Mouse (Mus musculus) left cerebral cortex, postnatal 25 days (tissue): ENCODE measurements around the gene Mrgbp. TPM values are rescaled to one million over a fixed set of nuclear protein-coding genes. Genes with fewer than 3 reads are reported as not detected.
A peak's percentile ranks its signal among the peaks of the same experiment; 100 is the strongest.

Source experiments
- DNase-seq, 2 experiments: peaks; one replicate each; pipeline ENCODE4 v3.0.0; 2022; ENCODE audit warnings: low spot score in 2 of 2, mixed read lengths in 1 of 2
- intact Hi-C: fragments of 180-260 bp; cut with DNase I; formaldehyde crosslinking; loops from one replicate; pipeline ENCODE4 v1.15.1; 2025
- total RNA-seq, 2 experiments: library from RNA; stranded (reverse); gene quantifications; 2 replicates each; pipeline ENCODE4 v1.2.3; 2021

Gene Mrgbp
- 10 to 100 TPM; 15.5 to 20.1 TPM for total RNA-seq

DNA sequence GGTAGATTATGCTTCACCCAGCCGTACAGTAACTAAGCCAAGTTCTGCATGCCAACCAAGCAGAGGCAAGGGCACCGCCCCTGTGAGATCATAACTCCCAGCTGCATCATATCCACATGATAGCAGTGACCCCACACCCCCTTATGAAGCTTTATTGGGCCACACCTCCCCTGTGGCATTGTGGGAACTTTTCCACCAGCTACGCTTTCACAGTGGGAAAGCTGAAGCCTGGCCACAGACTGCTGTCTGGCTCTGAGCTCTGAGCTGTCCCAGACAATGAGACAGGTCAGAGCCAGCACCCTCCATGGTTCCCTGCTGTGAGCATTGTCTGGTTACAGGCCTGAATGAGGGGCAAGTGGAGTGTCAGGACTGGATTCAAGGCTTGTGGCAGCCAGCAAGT lies at the start of gene Mrgbp:
Gene Mrgbp, plus strand, starts transcription at position 303 of the 400 bp plus-strand sequence.
- no peak for DNase-seq
- intact Hi-C loops = no loop called here

DNA sequence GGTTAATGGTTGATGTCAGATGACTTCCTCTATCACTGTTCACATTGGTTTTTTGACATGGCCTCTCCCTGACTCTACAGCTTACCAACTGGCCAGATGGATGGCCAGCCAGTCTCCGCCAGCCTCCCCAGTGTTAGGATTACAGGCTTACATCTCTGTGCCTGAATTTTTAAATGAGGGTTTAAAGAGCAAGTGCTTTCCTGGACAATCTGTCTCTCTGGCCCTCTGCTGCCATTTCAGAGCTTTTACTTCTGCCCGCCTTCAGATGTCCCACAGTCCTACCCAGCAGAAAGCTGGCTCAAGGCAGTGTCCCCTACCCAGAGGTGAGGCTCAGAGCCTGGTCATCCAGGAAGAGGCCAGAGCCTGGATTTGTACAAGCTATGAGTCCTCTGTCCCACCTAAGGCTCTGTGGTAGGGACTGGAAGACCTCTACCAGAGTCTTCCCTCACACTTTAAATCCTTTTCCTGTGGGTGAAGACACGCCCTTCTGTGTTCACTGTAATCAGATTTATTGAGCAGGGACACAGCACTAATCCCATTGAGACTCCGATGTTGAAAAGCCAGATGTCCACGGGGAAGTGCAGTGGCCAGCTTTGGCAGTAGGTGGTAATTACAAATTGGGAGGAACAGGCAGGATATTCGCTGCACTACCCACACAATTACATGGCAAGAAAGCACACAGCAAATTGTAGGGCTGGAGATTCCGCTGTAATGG lies 49.3 kb upstream of the Mrgbp start:
- intact Hi-C loops = no loop called here
- no peak for DNase-seq

DNA sequence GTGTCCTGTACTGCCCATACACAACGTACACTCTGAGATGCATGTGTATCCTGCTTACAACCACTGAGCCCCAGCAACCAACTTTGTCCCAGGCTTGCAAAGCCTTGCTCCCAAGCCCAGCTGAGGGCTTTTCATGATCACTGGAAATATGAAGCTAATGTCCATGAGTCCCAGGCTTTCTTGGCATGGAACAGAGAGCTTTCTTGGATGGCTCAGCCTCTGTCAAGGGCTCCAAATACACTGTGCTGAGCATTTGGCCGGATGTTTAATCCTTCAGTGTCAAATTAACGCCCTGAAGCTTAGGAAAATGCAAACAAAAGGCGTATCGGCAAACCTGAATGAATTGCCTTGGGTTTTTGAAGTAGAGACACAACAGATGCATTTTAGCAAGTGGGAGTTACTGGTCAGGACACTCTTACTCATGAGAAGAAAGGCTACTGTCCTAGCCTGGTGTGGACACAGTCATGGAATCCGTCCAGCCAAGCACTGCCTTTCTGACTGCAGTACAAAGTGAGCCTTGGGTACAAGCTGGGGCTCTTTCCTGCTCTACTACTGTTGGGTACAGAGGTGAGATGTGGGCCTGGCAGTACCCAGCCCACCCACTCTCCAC lies 48.6 kb upstream of the Mrgbp start:
- intact Hi-C loops = no loop called here
- DNase-seq = no peak

DNA sequence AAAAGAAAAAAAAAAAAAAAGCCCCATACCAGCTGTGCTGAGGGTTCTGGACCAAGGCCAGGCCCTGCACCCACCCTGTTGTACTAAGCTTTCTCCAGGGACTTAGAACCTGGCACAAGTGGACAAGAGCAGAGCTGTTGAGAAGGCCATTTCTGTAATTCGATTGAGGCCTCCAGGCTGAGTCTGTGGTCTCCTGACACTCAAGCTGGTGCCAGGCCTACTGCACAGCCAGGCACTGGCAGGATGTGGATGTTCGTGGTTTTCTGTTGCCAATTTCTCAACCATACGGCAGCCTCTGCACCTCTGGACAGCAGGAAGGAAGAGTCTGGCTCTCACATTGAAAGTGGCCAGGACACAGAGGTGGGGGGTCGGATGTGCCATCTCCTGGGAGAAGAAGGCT lies 47.9 kb upstream of the Mrgbp start:
- intact Hi-C loops = no loop called here
- DNase-seq = no peak

DNA sequence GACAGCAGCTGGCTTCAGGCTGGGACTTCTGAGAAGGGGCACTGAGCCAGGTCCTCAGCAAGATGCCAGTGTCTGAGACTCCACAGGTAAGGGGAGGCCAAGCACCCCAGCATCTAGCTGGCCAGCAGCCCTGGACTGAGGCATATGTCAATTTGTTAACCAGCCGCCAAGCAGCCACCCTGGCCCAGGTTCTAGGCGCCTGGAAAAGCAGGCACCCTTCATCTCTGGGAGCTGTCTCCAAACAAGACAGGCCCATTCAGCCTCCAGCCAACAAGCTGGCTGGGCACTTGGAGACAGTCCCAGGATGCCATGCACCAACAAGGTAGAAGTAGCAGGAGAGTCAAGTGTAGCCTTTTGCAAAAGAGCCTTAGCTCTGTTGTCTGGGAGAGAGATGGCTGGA lies 37.4 kb upstream of the Mrgbp start:
- intact Hi-C loops = no loop called here
- no peak for DNase-seq

DNA sequence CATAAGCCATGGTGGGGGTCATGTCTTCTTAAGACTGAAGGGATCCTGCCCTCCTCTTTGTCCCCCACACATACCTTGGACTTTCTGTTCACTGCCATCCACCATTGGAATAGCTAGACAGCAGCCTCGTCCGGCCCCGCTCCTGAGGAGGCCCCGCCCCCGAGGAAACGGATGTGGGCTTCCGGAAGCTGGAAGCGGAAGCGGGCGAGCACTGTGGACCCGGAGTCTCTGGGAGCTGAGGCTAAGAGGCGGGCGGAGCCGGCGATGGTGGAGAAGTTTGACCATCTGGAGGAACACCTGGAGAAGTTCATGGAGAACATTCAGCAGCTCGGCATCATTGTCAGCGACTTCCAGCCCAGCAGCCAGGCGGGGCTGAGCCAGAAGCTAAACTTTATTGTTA lies 36.1 kb upstream of the Mrgbp start:
- intact Hi-C loops = no loop called here
- DNase-seq = no peak

DNA sequence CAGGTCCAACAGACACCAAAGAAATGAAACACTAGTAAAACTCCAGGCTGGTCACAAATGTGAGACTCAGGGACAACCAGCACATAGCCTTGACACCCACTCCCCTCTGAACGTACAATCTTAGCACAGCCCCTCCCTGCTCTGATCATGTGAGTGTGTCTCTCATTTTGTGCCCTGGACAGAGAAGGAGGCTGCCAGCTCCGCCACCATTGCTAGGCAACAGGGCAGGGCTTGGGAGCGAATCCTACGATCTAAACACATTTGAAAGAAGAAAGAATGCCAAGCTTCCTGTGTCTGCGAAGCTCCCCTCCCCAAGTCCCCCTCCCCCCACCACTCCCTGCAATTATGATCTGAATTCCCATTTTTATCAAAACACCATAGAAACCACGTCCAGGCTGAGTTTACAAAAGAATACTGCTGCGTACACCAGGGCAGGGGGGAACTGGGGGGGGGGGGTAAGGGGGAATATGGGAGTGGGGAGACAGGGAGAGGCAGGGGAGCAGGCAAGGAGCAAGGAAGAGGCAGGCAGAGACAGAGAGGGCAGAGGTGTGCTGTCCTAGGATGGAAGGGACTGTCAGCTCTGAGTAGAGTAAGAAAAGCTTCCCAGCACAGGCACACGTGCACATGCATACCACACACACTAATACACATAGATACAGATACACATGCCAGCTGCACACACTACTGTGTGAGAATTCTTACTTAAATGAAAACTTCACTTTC lies 33.6 kb upstream of the Mrgbp start:
- DNase-seq = peak in 1 of 2 experiments; percentile 38
- intact Hi-C loops = no loop called here

DNA sequence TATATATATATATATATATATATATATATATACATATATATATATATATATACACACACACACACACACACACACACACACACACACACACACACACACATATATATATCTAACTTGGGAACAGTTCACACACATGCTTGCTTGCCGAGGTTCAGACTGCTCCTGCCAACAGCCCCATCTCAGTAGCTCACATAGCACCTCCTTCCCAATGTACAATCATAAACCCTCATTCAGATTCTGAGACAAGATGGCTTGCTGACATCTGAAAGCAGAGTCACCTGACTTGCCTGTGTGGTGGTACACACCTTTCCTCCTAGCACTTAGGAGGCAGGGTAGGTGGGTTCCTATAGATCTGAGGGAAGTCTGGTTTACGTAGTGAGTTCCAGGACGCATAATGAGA lies 28.8 kb upstream of the Mrgbp start:
- DNase-seq = peak in 1 of 2 experiments; percentile 35
- intact Hi-C loops = no loop called here

DNA sequence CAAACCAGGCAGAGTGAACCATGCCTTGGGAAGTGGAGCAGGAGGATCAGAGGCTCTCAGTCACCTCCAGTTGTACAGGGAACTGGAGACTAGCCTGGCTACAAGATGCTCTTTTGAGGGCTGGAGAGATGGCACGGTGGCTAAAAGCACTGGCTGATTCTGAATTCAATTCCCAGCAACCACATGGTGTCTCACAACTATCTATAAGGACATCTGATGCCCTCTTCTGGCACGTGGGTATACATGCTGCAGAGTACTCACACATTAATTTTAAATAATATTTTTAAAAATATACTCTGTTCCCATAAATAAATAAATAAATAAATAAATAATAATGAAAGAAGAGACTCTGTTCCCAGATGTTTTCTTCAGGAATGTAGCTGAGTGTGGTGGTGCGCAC lies 25.9 kb upstream of the Mrgbp start:
- intact Hi-C loops = loop anchor here (2.0 kb wide), 1 partner anchor 82 kb away; no protein-coding TSS in a partner anchor

DNA sequence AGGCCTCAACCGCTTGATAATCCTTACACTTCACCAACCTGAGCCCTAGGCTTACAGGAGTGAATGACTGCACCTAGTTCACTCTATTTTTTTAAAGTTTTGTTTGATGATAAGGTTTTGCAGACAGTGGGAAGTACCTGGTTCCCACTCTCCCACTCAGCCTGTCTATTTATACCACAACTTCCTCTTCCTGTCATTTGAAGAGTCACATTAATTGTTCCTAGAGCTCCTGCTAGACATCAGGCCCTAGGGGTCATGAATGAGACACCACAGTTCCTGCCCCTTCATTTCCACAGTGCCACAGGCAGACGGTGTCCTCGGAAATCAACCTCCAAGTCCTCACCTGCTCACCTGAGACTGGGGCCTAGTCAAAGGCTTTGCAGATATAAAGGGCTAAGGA lies 24.6 kb upstream of the Mrgbp start:
- no peak for DNase-seq
- intact Hi-C loops = no loop called here

More for the DNA sequence above, 25.9 kb upstream of the Mrgbp start:
- peak in 1 of 2 experiments; percentile 24 for DNase-seq

DNA sequence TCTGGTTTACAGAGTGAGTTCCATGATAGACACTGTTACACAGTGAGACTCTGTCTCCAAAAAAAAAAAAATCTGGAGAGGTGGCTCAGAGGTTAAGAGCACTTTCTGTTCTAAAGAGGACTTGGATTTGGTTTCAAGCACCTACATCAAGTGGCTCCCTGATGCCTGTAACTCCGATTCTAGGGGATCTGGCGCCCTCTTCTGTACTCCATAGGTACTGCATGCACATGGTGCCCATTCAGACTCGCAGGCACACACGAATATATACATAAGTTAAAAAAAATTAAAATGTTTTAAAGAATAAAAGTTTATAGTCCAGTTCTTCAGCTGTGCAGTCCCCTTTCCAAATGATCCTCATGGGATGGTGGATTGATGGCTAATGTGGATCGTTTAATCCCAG lies 20.9 kb upstream of the Mrgbp start:
- no peak for DNase-seq
- intact Hi-C loops = loop anchor here (5.0 kb wide), 1 partner anchor 187 kb away; no protein-coding TSS in a partner anchor

DNA sequence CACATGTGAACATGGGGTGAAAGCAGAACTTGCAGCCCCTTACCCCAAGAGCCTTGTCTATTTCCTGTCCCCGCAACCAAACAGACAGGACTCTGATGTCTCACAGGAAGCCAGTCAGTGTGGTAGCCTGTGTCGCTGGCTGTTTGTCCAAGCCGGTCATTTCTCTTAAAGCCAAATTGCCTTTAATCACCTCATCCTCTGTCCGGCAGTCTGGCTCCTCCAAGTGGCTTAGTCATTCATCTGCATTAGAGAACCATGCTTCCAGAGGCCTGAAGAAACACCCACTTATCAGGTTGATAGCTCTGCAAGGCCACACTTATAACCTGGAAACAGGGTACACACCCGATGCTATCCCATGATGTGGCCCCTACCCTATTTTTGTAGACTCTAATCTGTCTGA lies 19.0 kb upstream of the Mrgbp start:
- DNase-seq = no peak
- intact Hi-C loops = loop anchor here (5.0 kb wide), 1 partner anchor 185 kb away; no protein-coding TSS in a partner anchor

DNA sequence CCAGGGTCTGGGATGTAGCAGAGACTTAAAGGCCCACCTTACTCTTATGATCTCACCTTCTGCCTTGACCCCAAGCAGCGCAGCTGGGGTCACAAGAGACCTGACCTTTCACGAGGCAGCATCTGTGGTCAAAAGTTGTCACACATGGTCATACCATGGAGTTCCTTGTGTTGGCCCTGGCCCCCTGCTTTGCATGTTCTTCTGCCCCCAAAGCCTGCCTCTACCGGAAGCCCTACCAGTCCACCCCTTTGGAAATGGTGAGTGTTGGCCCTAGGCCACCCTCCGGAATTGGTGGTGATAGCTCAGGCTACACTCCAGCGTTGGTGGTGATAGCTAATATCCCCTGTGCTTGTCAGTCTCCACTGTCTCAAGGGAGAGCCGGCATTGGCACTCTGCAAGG lies 17.8 kb upstream of the Mrgbp start:
- intact Hi-C loops = loop anchor here (5.0 kb wide), 1 partner anchor 184 kb away; no protein-coding TSS in a partner anchor
- no peak for DNase-seq

DNA sequence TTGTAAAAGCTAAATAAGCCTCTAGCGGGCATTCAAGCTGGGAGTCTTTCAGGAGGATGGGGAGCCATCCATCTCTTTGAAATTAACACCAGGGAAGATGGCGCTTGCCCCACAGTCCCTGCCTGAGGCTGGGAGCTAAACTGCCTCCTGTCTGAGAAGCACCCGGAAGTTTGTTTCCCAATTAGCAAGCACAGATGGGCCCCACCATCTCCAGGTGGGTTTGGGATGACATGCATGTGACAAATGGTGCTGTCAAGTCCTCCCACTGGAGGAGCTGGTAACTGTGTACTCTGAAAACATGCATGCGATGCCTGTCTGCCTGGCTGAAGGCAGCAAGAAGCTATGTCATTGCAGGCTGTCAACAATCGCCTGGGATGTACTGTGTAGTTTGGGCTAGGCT lies 17.3 kb upstream of the Mrgbp start:
- DNase-seq = no peak
- intact Hi-C loops = loop anchor here (5.0 kb wide), 1 partner anchor 183 kb away; no protein-coding TSS in a partner anchor

DNA sequence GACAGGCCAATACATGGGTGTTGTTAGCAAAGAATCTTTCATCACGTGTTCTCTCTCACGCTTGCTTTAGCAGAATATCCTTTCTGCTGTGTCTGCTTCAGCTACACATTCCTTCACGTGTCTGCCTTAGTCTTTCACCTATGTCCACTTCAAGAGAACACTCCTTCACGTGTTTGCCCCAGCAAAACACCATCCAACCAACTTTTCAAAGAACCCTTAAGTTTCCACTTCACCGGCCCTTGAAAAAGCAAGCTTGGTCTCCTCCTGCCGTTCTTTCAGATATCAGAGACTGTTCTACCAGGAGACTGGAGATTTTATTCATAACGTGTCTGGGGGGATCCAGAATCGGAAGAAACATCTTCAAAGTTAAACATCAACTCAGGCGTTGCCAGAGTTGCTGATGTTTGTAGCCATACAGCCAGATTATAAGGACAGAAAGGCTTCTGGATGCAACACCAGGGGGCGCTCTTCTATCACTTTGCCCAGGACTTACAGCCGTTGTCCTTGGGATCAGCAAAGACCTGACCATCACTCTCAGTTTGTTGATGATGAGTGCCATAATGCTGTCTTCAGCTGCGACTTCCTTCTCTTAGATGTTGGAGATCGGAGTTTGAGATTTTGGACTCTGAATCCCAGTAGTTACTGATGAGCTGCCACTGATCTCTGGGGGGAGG lies 14.7 kb upstream of the Mrgbp start:
- intact Hi-C loops = no loop called here
- no peak for DNase-seq

DNA sequence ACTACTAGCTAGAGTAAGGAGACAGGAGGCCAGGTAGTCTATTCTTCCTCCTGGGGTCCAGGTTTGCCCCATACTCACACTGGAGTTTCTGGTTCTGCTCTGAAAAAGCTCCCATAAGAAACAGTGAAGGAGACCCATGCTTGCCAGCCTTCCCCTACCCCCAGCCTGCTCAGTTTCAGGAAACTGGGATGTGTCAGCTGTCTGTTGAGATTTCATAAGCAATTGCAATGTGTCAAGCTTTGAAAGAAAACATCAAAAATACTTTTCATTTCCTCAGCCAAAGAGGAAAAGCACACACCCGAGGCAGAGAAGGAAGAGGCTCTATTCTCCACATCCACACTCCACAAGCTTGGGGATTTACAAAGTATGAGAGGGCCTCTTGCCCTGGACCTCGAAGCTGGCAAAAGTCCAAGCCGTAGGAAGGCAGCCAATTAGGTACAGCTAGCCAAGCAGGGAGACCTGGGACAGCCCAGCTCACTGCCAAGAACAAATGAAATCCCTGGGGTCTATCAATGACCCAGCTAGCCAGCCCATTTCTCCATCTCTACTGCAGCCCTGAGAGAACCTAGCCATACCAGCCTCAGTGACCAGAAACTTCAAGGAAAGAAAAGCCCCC lies 12.0 kb upstream of the Mrgbp start:
- no peak for DNase-seq
- intact Hi-C loops = no loop called here

DNA sequence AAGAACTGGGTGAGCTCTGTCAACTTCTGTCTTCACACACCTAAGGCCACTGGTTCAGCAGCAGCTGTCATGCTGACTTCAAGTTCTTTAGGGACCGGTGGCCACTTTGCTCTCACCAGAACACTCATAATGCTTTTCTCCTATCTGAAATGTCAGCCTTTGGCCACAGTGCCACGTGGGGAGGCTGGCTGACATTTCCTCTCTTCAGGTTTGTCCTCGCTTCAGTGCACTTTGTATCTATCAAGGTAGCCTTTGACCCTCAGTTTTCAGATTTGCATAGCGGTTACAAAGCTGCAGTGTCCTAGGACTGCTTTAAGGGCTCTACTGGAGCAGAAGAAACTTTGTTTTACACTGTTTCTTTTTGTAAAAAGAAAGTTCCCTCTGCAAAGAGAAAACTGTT lies 4.6 kb upstream of the Mrgbp start:
- no peak for DNase-seq
- intact Hi-C loops = loop anchor here (5.0 kb wide), 1 partner anchor 224 kb away; no protein-coding TSS in a partner anchor

DNA sequence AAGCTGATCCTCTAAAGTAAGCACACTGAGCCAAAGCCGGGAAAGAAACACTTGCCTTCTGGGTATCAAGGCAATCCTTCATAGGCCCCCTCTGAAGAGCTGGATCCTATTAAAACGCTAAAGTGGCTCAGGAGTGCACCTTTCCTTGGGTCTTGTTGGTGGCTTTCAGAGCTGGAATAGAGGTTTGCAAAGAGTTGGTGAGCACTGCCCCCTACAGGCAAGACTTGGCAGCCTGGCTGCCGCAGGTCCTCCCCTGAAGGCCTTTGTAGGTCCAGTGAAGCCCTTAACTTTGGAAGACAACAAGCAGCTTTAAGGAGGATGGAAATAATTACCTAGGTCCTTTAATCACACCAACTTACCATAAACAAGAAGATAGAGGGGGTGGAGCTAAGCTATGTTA lies 2.4 kb upstream of the Mrgbp start:
- intact Hi-C loops = loop anchor here (1.0 to 5.0 kb wide), 3 partner anchors 105 to 304 kb away; no protein-coding TSS in a partner anchor

DNA sequence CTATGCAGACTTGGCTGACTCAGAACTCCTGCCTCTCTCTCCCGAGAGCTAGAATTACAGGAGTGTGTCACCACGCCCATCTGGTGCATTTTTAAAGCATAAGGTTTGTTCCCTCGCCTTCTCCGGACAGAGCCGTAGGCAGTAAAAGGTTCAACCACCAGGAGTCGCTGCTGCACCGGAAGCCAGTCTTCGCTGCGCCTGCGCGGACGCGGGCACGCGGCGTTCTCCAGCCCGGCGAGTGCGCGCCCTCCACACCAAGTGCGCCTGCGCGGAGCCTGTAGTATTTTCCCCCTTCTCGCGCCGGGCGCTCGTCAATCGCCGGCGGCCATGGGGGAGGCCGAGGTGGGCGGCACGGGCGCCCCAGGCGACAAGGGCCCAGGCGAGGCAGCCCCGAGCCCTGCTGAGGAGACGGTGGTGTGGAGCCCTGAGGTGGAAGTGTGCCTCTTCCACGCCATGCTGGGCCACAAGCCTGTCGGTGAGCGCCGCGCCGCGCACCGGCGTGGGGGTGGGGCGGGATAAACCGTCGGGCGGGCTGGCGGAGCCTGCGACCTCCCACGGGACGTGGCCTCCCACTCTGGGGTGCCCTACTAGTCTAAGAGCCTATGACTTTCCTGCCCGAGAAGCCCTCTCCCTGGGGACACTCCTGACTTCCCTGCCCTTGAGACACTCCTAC lies 1.5 kb downstream of the Mrgbp start:
- peak; percentile 98 for DNase-seq
- intact Hi-C loops = loop anchor here (1.0 kb wide), 2 partner anchors 163 to 197 kb away; no protein-coding TSS in a partner anchor

More for the DNA sequence above, 2.4 kb upstream of the Mrgbp start:
- peak; percentile 69 to 77 for DNase-seq
